Mouse (Mus musculus) gastrocnemius, adult 18-20 months (tissue): ENCODE measurements around the gene Zswim5. TPM values are rescaled to one million over a fixed set of nuclear protein-coding genes. Genes with fewer than 3 reads are reported as not detected.
"Not testable (repeated sequence)": the region's sequence is repeated elsewhere in the genome, so short reads cannot be mapped to it uniquely, and the experiment has no call there.

Experiments
- DNase-seq: peaks from one replicate; pipeline ENCODE4 v3.0.0; 2021; ENCODE audit warnings: low spot score
- long read RNA-seq, 2 experiments: library from polyadenylated mRNA; stranded (forward); transcript quantifications; one replicate each; pipeline ENCODE4 v2.0.0; 2021
- total RNA-seq, 2 experiments: library from RNA; stranded (reverse); gene quantifications; 2 replicates each; pipeline ENCODE4 v1.2.3; 2021

Zswim5 gene
- under 1 TPM; 0.07 to 0.19 TPM for total RNA-seq
- long read RNA-seq, experiment 1, result 0 reads
- long read RNA-seq, experiment 2, result 0 reads

DNA sequence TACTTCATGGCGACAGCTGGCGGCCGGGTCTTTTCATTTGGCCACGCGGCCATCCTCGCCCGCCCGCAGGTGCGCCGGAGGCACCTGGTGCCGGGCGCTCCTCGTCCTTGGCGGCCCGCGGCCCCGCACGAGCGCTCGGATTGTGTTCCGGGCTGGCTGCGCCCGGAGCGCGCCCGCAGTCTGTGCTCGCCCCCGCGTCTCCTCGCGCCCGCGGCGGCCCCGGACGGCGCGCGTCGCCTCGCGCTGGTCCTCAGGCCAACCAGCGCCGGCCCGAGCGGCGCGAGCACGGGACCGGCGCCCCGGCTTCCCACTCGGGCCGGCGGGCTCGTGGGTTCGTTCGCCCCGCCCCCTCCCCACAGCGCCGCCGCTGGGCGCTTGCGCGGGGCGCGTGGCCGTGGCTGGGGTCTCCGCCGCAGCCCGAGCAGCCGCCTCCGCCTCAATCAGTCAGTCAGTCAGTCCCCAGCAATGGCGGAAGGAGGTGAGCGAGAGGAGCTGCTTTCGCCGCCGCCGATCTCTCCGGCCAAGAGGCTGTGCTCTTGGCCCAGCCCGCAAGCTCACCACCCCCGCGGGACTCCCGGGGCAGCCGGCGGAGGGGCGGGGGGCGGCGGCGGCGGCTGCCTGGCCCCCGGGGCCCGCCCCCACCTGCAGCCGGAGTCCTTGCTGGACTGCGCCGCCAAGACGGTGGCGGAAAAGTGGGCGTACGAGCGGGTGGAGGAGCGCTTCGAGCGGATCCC lies at the start of gene Zswim5:
Gene Zswim5 (plus strand): TSS at position 382 of the 734 bp plus-strand sequence.
- DNase-seq, result peak; percentile 10

DNA sequence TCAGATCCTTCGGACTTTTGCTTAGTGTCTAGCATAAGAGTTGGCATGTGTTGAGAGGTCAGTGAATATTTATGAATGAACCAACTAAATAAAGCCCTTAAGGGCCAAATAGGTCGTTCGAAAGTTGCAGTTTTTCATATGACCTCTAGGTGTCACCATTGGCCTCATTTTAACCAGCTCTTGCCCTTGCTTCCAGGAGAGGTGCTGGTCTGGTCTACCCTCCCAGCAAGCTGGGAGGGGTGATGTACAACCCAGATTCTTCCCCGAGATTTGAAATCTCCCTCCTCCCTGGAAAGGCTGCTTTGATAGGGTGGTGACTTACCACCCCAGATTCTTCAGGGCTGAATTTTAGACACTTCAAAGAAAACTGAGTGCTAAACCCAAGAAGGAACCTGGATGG lies 49.4 kb upstream of the Zswim5 start:
- DNase-seq, result peak; percentile 34

DNA sequence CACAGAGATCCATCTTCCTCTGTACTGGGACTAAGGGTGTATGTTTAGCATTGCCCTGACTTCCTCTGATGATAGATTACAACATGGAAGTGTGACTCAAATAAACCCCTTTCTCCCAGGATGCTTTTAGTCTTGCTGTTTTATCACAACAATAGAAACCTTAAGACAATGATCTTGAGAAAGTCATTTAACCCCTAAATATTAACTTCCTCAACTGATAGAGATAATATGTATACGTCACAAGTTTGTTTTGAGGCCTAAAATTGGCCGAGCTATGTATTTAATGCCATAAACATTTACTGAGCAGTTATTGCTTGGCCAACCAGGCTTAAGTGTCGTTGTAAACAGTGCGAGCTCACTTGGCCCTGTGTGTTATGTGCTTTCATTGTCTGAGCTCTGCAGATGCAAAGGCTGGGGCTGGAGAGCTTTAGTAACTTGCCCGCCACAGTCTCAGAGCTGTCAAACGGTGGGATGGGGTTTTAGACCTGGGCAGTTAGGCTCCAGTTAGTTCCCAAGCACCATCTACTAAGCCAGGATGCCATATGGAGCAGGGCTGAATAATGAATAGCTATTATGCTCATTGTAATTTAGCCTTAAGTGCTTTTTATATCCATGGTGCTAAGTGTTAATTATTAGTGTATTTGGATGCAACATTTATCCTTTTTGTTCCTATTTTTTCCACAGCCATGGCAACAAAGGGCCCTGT lies 47.7 kb upstream of the Zswim5 start:
- no peak for DNase-seq

DNA sequence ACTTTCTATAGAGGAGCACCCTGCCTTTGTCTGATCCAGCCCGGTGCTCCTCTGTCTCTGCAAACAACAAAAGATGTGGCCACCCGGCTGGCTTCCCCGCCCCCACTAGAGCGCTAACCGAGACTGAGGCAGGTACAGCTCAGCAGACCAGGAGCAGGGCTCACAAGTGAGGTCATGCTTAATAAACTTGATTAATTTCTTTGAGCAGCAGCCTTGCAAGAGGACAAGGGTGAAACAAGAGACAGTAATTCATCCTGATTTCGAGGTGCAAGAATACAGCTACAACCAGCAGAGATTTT lies 47.2 kb upstream of the Zswim5 start:
- no peak for DNase-seq

DNA sequence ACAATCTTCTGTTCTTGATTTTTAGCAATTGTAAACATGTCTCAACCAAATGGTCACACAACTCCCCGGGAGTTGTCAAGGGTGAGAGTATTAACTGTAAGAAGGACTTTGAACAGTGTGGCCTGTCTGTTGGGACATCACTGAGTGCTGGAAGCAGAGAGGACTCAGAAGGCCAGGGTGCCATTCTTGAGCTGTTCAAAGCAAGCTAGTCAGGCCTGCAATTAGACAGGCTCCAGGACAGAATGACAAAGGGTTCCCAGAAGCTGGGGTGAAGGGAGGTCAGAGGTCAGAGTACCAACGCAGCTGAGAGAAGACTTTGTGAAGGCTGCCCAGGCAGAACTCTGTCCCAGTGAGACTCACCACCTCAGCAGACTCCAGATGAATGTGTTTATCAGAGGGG lies 38.2 kb upstream of the Zswim5 start:
- DNase-seq, result no peak

DNA sequence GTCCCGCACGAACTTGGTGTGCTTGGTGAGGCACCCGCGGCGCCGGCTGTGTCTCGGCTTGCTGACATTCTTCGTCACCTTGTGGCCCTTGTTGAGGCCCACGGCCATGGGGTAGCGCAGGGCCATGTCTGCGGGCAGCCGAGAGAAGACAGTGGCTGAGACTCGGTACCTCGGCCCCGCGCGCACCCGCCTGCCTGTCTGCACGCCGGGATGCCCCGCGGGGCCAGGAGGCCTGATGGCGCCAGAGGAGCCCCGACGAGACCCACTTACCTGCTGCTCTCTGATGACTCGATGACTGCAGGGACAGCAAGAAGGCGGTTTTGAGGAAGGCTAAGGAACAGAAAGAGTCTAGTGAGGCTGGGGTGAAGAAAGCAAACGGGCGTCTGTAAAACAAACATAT lies 37.1 kb upstream of the Zswim5 start:
- DNase-seq, result not testable (repeated sequence)

DNA sequence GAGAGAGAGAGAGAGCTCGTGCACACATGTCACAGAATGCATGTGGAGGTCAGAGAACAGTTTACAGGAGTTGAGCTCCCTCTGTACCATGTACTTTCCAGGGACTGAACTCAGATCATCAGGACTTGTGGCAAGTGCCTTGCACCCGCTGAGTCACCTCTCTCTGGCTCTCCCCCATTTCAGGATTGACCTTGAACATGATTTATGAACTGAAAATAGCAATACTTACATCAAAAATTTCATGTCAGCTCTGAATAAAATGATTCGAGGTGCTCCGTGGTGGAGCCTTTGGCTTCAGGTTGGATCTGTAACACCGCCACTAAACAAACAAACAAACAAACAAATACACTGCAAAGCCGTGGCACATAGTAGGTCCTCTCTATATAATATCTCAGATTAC lies 36.3 kb upstream of the Zswim5 start:
- DNase-seq, result no peak

DNA sequence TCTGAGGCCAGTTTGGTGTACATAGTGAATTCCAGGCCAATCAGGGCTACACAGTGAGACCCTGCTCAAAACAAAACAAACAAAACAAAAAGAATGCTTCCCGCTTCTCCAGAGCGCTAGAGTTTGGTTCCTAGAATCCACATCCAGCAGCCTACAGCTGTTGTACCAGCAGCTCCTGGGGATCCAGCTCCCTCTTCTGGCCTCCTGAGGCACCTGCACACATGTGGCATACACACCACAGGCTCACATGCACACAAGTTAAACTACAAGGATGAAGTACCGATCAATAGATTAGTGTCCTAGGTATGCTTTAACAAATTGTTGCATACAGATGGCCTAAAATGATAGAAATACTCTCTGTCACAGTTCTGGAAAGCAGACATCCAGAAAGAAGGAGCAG lies 32.9 kb upstream of the Zswim5 start:
- DNase-seq, result no peak

DNA sequence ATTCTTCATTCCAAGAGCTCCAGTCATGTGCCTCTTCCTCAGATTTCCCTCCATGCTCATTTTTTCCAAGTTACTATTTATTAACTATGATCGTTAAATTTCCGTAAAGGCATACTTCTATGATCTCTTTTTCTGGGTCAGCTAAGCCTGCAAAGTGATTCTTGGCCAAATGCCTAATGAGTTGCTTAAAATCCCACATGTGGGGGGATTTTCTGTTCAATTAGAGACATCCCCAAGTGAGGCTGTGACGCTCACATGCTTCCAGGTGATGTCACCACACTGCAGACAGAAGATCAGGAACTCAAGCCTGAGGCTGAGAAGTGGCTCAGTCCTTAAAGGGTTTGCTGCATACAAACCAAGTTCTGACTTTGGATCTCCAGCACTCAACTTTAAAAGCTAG lies 27.3 kb upstream of the Zswim5 start:
- no peak for DNase-seq

DNA sequence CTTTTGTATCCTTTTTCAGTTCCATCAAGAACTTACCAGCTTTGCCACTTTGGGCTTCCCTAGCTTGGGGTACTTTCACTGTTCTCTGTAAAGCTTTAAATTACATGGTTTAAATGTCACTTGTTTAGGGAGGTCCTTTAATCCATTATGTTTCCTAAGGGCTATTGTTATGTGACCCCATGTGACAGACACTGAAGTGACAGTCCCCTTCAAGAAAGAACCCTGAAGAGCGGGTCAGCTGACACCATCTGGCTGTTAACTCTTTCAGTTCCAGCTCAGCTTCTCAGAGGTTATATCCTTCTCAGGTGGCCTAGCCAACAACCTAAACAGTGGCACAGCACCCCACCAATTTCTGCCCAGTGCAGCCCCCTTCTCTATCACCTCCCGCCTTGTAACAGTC lies 22.9 kb upstream of the Zswim5 start:
- DNase-seq, result no peak

DNA sequence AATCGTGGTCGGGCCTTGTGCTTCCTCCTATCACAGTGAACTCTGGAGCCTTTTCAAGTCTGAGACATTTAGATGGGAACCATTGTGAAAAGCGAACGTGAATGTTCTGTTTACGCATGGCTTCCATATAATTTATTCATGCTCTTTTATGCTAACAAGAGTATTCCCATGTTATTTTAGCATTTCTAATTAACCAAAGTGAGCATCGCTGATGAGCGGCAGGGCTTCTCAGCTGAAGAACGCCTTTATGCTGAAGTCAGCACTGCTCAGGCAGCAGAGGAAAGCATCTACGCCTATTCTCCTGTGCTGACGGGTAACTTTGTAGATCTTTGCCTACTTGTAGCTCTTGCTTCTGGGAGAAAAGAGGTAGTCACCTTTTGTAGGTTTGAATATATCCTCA lies 20.0 kb upstream of the Zswim5 start:
- DNase-seq, result no peak

DNA sequence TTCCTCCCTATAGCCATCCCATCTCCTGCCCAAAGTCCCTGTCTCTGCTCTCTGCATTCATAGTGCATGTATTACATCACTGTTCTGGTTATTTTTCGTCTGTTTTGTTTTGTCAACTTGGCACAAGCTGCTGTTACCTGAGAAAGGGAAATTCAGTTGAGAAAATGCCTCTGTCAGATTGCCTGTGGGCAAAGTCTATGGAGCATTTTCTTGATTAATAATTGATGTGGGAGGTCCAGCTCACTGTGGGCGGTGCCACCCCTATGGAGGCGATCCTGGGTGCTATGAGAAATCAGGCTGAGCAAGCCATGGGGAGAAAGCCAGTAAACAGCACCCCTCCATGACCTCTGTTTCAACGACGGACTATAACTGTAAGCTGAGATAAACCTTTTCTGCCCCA lies 17.5 kb upstream of the Zswim5 start:
- DNase-seq, result no peak

DNA sequence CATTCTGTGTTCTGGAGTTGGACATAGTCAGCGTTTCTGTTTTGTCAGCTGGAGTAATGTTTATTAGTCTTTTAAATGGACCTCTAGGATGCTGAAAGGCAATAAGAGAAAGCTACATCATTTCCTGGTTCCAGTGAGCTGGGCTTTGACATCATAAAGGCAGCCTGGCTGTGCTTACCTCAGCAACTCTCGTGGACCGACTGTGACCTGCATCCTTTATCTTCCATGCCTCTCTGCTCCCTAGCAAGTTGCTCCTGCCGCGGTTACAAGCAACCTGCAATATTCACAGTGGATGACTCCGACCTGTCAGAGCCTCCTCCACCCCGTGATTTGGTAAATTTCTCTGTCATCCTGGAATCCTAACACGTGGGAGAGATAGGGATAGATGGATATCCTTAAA lies 15.2 kb upstream of the Zswim5 start:
- no peak for DNase-seq

DNA sequence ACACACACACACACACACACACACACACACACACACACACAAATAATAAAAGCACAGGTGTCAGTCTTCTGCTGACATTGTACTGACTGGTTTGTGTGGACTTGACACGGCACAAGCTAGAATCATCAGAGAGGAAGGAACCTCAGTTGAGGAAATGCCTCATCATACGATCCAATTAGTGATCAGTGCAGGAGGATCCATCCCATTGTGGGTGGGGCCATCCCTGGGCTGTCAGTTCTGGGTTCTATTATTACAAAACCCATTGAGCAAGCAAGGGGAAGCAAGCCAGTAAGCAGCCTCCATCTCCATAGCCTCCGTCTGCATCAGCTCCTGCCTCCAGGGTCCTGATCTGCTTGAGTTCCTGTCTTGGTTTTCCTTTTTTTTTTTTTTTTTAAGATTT lies 7.3 kb upstream of the Zswim5 start:
- DNase-seq, result no peak

DNA sequence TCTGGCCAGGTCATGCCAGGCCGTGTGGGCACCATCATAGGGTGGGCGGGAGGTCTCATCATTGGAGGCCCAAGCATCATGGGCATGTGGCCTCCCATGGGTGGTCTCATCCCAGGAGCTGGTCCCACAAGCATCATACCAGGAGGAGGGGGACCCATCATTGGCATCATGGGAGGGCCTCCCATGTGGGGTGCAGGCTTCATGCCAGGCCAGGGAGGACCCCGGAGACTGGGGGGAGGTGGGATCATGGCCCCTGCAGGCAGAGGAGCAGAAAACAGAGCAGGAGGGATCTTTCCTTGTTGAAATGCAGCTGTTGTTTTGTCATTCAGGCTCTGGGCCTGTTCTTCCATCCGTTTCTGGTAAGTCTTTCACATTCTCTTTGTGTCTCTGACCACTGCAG lies 2.6 kb upstream of the Zswim5 start:
- no peak for DNase-seq

DNA sequence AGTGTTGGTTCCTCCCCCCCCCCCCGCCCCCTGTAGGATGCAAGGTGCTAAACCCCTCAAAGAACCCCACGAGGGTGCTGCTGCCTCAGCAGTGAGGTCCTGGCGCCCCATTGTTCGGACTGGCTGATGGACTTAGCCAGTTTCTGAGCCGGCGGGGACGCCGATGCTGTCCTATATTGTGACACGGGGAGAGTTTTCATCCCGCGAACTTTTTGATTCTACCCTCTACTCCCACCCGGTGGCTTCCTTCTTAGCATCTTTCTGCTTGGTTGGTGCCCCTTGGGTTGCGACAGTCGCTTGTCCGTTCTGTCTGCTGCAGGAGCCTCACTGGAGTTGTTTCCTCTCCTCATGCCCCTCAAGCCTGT lies 564 bp upstream of the Zswim5 start:
- no peak for DNase-seq

DNA sequence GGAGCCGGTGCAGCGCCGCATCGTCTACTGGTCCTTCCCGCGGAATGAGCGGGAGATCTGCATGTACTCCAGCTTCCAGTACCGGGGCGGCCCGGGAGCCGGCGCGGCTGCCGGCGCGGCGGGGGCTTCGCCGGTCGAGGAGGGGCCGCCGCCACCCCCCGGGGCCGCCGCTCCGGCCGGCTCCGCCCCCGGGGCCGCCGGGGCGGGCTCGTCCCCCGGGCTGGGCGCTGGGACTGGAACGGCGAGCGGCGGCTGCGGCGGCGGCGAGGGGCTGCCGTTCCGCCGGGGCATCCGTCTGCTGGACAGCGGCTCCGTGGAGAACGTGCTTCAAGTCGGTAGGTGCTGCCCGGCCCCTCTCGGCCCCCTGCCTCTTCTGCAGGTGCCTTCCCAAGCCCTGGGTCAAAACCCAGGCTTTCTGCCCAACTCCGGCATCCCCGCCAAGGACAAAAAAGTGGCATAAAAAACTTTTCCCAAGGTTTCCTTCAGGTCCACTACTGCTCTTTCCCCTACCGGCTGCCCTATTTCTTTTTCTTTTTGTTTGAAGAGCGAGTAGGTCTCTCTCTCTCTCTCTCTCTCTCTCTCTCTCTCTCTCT lies 649 bp downstream of the Zswim5 start:
- DNase-seq, result no peak

DNA sequence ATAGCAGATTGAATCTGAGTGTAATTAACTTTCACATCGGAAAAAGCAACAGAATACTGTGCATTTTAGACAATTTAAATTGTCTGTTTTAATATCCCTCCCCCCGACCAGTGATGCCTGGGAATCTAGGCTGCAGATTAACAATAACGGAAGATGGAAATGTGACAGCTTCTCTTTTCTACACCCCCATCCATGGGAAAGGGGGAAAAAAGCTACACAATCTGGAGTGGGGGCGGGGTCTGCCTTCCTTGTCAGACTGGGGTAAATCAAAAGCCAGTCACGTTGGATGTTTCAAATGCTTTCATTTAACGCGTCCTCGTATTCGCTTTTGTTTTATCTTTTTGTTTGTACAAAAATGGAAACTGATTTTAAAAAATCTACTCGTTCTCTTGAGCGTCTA lies 1.3 kb downstream of the Zswim5 start:
- DNase-seq, result no peak

DNA sequence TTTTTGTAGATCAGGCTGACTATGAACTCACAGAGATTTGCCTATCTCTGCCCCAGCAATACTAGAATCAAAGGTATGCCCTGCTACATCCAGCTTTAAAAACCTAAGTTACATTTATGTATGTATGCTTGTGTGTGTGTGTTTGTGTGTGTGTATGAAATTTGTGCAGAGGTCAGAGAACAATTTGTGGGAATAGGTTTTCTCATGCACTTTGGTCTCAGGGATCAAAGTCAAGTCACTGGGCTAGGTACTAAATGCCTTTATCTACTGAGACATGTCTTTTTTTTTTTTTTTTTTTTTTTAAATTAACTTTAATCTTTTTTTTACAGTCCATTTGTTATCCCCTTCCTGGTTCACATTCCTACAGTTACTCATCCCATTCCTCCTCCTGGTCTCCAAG lies 5.5 kb downstream of the Zswim5 start:
- DNase-seq, result no peak

DNA sequence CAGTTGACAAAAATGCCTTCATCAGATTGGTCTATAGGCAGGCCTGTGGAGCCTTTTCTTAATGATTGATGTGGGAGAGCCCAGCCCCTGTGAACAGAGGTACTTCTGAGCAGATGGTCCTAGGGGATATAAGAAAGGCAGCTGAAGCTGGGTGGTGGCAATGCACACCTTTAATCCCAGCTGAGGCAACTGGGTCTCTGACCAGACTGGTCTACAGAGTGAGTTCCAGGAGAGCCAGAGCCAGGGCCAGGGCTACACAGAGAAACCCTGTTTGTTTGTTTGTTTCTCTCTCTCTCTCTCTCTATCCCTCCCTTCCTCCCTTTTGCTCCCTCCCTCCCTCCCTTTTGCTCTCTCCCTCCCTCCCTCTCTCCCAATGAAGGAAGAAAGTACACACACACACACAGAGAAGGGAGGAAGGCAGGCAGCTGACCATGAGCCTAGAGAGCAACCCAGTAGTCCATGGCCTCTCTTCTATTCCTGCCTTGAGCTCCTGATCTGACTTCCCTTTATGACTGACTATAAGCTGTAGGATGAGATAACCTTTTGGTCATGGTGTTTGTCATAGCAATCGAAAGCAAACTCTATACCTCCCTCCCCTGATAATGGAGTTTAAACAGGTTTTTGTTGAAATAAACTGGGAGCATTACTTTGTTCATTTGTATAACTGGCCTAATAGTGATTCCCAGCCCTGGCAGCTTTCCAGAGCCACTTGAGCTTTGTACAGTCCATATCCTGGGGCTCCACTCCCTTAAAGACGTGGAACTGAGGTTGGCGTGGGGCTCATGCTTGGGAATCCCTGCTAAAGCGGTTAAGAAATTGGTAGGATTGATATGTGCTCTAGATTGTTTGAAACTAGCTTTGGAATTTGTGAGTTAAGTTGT lies 17.3 kb downstream of the Zswim5 start:
- DNase-seq, result no peak

DNA sequence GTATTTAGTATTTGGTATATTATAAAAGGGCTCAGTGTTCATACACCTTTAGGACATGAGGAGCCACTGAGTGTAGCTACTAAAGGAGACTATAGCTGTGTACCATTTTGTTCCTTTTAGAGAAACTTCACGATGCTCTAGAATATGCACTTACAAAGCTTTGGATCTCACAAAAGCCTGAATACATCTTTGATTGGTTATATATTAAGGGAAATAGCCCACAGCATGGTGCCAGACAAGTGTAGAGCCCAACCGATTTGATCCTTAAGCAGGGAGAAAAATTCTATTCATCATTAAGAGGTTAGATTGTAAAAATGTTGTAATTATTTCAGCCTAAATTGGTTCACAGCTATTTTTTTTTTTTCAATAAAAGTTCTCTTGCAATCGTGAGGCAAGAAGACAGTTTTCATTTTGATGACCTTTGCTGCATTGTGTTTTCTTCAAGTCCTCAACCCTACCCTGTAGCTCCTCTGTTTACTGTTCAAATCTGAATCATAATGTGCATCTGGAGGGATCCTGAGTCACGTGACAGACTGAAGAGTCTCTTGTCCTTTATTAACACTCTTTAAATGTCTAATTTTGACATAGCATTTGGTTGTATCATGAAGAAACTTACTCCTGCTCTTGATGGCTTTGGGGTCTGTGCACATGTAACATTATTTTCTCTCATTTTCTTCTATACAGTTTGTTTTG lies 33.5 kb downstream of the Zswim5 start:
- DNase-seq, result no peak

DNA sequence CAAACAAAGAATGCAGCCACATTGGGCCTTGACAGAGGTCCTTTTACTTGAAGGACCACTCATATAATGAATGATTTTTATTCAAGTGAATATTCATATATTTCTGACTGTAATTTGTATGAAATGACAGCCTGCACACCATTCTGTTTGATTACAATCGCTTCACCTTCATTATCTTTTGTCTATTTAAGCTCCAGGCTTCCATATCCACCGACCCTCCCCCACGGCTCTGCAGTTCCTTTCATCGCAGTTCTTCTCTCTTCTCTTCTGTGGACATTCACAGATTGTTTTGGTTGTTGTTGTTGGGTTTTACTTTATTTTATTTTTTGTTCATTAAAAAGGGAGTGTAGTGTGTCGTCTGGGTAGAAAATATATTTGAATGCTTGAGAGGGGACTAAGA lies 34.0 kb downstream of the Zswim5 start:
- DNase-seq, result no peak
